Comparison of ENCODE assay signal across 22 mouse cellular contexts in genomic region chr2:148003511-148003910, GRCm38 (mm10). TPM values are rescaled to one million over a fixed set of nuclear protein-coding genes. Genes with fewer than 3 reads are reported as not detected.
"Had no signal": no experiment of that assay in that cellular context is flagged by ENCODE, and none has a peak within 500 bp of the region (broad histone marks: within the 10 kb centered on the region; RNA-seq: fewer than 3 reads in every experiment).

No protein-coding gene starts in this region.

- H3K4me2 ChIP-seq: limb, embryonic 13.5 days; limb, embryonic 15.5 days; liver, embryonic 12.5 days; neural tube, embryonic 13.5 days; neural tube, embryonic 15.5 days had no signal

- H3K36me3 ChIP-seq: limb, embryonic 13.5 days; limb, embryonic 15.5 days; liver, embryonic 12.5 days; midbrain, embryonic 10.5 days; neural tube, embryonic 13.5 days; neural tube, embryonic 15.5 days had no signal

- H3K27ac ChIP-seq: limb, embryonic 13.5 days; limb, embryonic 15.5 days; liver, embryonic 12.5 days; liver, embryonic 14.5 days; midbrain, embryonic 10.5 days; neural tube, embryonic 13.5 days; neural tube, embryonic 15.5 days had no signal

- H3K9me3 ChIP-seq: limb, embryonic 13.5 days; limb, embryonic 15.5 days; liver, embryonic 12.5 days; midbrain, embryonic 10.5 days; neural tube, embryonic 13.5 days; neural tube, embryonic 15.5 days had no signal

- H3K4me1 ChIP-seq: limb, embryonic 13.5 days; limb, embryonic 15.5 days; liver, embryonic 12.5 days; neural tube, embryonic 13.5 days; neural tube, embryonic 15.5 days had no signal

- H3K27me3 ChIP-seq: limb, embryonic 13.5 days; limb, embryonic 15.5 days; liver, embryonic 12.5 days; neural tube, embryonic 13.5 days; neural tube, embryonic 15.5 days had no signal

- H3K4me3 ChIP-seq: limb, embryonic 13.5 days; limb, embryonic 15.5 days; liver, embryonic 12.5 days; midbrain, embryonic 10.5 days; myocyte; neural tube, embryonic 13.5 days; neural tube, embryonic 15.5 days had no signal

- H3K9ac ChIP-seq: limb, embryonic 13.5 days; limb, embryonic 15.5 days; liver, embryonic 12.5 days; liver, embryonic 14.5 days; neural tube, embryonic 13.5 days; neural tube, embryonic 15.5 days had no signal

- DNase-seq: lung, adult 18-20 months; lung, postnatal 4 days; midbrain, embryonic 14.5 days; retina, postnatal 1 day; right cerebral cortex, adult 18-20 months; right cerebral cortex, postnatal 25 days; right cerebral cortex, postnatal 4 days; spleen, adult 18-20 months; thymus, adult 18-20 months; thymus, postnatal 14 days; thymus, postnatal 36 days had no signal

- ATAC-seq: liver, embryonic 12.5 days; midbrain, embryonic 16.5 days had no signal

RNA-seq across cellular contexts. Expression of gene Foxa2, which starts 43.3 kb away (rescaled TPM):
- total RNA-seq: megakaryocyte, adult 5-6 weeks; megakaryocyte-erythroid progenitor cell, adult 5-6 weeks had no signal
